Mouse (Mus musculus) small intestine, adult 2 months (tissue): ENCODE results near the gene Glcci1.

Experiments used
- CTCF ChIP-seq: fragments of 200-500 bp; IDR thresholded peaks from 2 replicates; pipeline ENCODE4 v1.5.1; 2012; ENCODE audit warnings: low read depth, mild to moderate bottlenecking, control low read depth, inconsistent platforms, low read length, moderate library complexity, mixed read lengths; ENCODE audit not compliant: insufficient replicate concordance, insufficient read length; ENCODE audit errors: extremely low read depth
- POLR2A ChIP-seq: fragments of 200-500 bp; IDR thresholded peaks from 2 replicates; pipeline ENCODE4 v1.6.1; 2012; ENCODE audit warnings: low read depth, mild to moderate bottlenecking, control low read depth, inconsistent platforms, low read length, moderate library complexity

DNA sequence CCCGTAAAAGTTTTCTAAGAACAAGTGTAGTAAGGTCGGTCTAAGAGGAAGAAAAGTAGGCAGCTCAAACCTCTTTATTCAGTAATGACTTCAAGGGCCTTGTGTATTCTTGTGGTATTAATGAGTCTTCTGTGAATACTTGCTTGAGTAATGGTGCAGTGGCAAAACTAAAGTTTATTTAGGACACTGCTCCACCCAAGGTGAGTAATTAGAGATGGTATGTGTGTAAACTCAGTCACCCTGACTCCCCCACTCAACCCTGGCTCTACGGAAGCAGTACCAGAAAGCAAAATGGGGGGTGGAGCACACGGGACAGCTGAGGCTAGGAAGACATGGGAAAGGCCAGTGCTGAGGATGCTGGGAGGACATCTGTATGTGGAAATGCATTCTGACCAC, 13.6 kb upstream of the Glcci1 start:
- TF ChIP-seq POLR2A (no peak), CTCF (no peak)
